9 mouse cellular contexts compared by ENCODE assay signal in the genomic region with DNA sequence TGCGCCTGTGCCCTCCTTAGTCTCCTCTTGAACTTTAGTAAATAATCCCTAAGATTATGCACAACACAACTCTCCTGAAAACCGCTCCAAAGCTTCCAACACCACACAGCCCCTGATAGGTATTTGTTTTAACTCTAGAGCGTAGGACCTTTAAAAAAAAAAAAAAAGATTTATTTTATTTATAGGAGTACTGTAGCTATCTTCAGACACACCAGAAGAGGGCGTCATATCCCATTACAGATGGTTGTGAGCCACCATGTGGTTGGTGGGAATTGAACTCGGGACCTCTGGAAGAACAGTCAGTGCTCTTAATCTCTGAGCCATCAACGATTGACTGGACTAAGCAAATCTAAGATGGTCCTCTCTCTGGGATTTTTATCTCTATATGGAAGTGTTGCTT. TPM values are rescaled to one million over a fixed set of nuclear protein-coding genes. Genes with fewer than 3 reads are reported as not detected.
A peak's percentile ranks its signal among the peaks of the same experiment; 100 is the strongest.
DNase-seq lines count a peak whose midpoint lies in the region; ATAC-seq and TF ChIP-seq lines count a peak whose summit lies in the region.
"Had no signal": no experiment of that assay in that cellular context is flagged by ENCODE, and none has a peak within 500 bp of the region (broad histone marks: within the 10 kb centered on the region; RNA-seq: fewer than 3 reads in every experiment).

No protein-coding gene starts in this region.

- peak overlapping the region; percentile 64 for H3K4me2 ChIP-seq in heart, embryonic 15.5 days
- H3K4me2 ChIP-seq in hindbrain, embryonic 15.5 days: peak overlapping the region; percentile 56
- H3K4me2 ChIP-seq in midbrain, embryonic 13.5 days (replicated peaks): peak overlapping the region; percentile 53

- H3K9me3 ChIP-seq in heart, embryonic 15.5 days (replicated peaks): no peaks in the 10 kb centered on the region
- no peaks in the 10 kb centered on the region for H3K9me3 ChIP-seq in hindbrain, embryonic 15.5 days
- no peaks in the 10 kb centered on the region for H3K9me3 ChIP-seq in midbrain, embryonic 13.5 days

- intact Hi-C loops in heart, postnatal 10 days (cut with DNase I): no loop called here

- ATAC-seq in heart, embryonic 15.5 days (replicated peaks; ENCODE audit: insufficient number of reproducible peaks, insufficient read depth, low FRiP score, low read depth): no peak
- no peak for ATAC-seq in hindbrain, embryonic 15.5 days (ENCODE audit: low FRiP score, low read depth)
- ATAC-seq in midbrain, embryonic 13.5 days: peak; percentile 16; the same call in 1 of the 2 replicates

- H3K9ac ChIP-seq in heart, embryonic 15.5 days: no peak overlapping the region
- H3K9ac ChIP-seq in hindbrain, embryonic 15.5 days: peak overlapping the region; percentile 77; the same call in 1 of the 2 replicates
- no peak overlapping the region for H3K9ac ChIP-seq in midbrain, embryonic 13.5 days (replicated peaks)

- 0 out of 2 replicates have a peak, but pooled peaks cover 5% of the 10 kb centered on the region for H3K4me1 ChIP-seq in heart, embryonic 15.5 days (replicated peaks)
- H3K4me1 ChIP-seq in bone marrow macrophage, adult 2 months (ENCODE audit: control insufficient read depth, insufficient read depth, low read length): no peaks in the 10 kb centered on the region
- peaks cover 15% of the 10 kb centered on the region for H3K4me1 ChIP-seq in hindbrain, embryonic 15.5 days (replicated peaks)
- peaks cover 8% of the 10 kb centered on the region; the same call in 1 of the 2 replicates for H3K4me1 ChIP-seq in midbrain, embryonic 13.5 days (replicated peaks)

- H3K27me3 ChIP-seq in heart, embryonic 15.5 days: no peaks in the 10 kb centered on the region
- no peaks in the 10 kb centered on the region for H3K27me3 ChIP-seq in hindbrain, embryonic 15.5 days
- no peaks in the 10 kb centered on the region for H3K27me3 ChIP-seq in midbrain, embryonic 13.5 days

- no peaks in the 10 kb centered on the region for H3K36me3 ChIP-seq in heart, embryonic 15.5 days
- no peaks in the 10 kb centered on the region for H3K36me3 ChIP-seq in hindbrain, embryonic 15.5 days
- no peaks in the 10 kb centered on the region for H3K36me3 ChIP-seq in midbrain, embryonic 13.5 days

- no peak for TF ChIP-seq POLR2A in bone marrow macrophage, adult 2 months (IDR thresholded peaks at IDR 0.05; ENCODE audit: borderline replicate concordance, low read depth, low read length)

- TF ChIP-seq CTCF in bone marrow macrophage, adult 2 months (IDR thresholded peaks at IDR 0.05; ENCODE audit: low read depth, low read length): no peak

- 61% methylated on average over 6 of the region's 6 CpGs for WGBS in heart, embryonic 15.5 days
- WGBS in hindbrain, embryonic 15.5 days: 68% methylated on average over 6 of the region's 6 CpGs
- WGBS in midbrain, embryonic 13.5 days: 74% methylated on average over 6 of the region's 6 CpGs

- H3K4me3 ChIP-seq in heart, embryonic 15.5 days: peak overlapping the region; percentile 57
- peak overlapping the region; percentile 86 for H3K4me3 ChIP-seq in bone marrow macrophage, adult 2 months (ENCODE audit: insufficient read depth, low read length)
- peak overlapping the region; percentile 89 for H3K4me3 ChIP-seq in hindbrain, embryonic 15.5 days
- H3K4me3 ChIP-seq in midbrain, embryonic 13.5 days (replicated peaks): peak overlapping the region; percentile 62

- DNase-seq in heart, postnatal 10 days: no peak
- DNase-seq in cerebellum, adult 8-10 months: no peak
- no peak for DNase-seq in kidney, adult 9 months
- no peak for DNase-seq in embryo, embryonic 10 days (ENCODE audit: low spot score)
- DNase-seq: gastrocnemius, postnatal 36 days had no signal

- no peak overlapping the region for H3K27ac ChIP-seq in heart, embryonic 15.5 days
- H3K27ac ChIP-seq in bone marrow macrophage, adult 2 months (ENCODE audit: insufficient read depth, low read depth, low read length): no peak overlapping the region
- no peak overlapping the region for H3K27ac ChIP-seq in hindbrain, embryonic 15.5 days (replicated peaks)
- H3K27ac ChIP-seq in midbrain, embryonic 13.5 days: no peak overlapping the region

RNA-seq across cellular contexts. Expression of gene Zfp72, which starts 0.9 kb away (rescaled TPM):
- 3.8 and 4.8 TPM in 2 replicates for polyA plus RNA-seq in heart, embryonic 15.5 days (2015; fragmentation: Nextera tagmentation; extraction: Ambion mirVana)
- total RNA-seq in heart, postnatal 10 days (2021): 1 to 10 TPM; 2.8 to 3.7 TPM
- 1.6 and 1.9 TPM in 2 replicates for polyA plus RNA-seq in bone marrow macrophage, adult 2 months (2012; ENCODE audit: insufficient read depth, insufficient read length, missing spikeins)
- polyA plus RNA-seq in hindbrain, embryonic 15.5 days (2015; fragmentation: Nextera tagmentation; extraction: Ambion mirVana): 7.0 and 7.9 TPM in 2 replicates
- polyA plus RNA-seq in midbrain, embryonic 13.5 days (2015; fragmentation: Nextera tagmentation; extraction: Ambion mirVana): 4.2 and 6.2 TPM in 2 replicates

RNA-seq across cellular contexts. Expression of gene Ftl1-ps1, which starts 9.8 kb away (rescaled TPM):
- 57.7 and 65.8 TPM in 2 replicates for polyA plus RNA-seq in heart, embryonic 15.5 days (2015; fragmentation: Nextera tagmentation; extraction: Ambion mirVana)
- 100 to 1,000 TPM; 272 to 274 TPM for total RNA-seq in heart, postnatal 10 days (2021)
- polyA plus RNA-seq in bone marrow macrophage, adult 2 months (2012; ENCODE audit: insufficient read depth, insufficient read length, missing spikeins): 1,981 and 2,080 TPM in 2 replicates
- 86.7 and 108 TPM in 2 replicates for polyA plus RNA-seq in hindbrain, embryonic 15.5 days (2015; fragmentation: Nextera tagmentation; extraction: Ambion mirVana)
- 97.5 and 136 TPM in 2 replicates for polyA plus RNA-seq in midbrain, embryonic 13.5 days (2015; fragmentation: Nextera tagmentation; extraction: Ambion mirVana)

RNA-seq across cellular contexts. Expression of gene Lrrc14b, which starts 25.9 kb away (rescaled TPM):
- polyA plus RNA-seq in heart, embryonic 15.5 days (2015; fragmentation: Nextera tagmentation; extraction: Ambion mirVana): 8.4 and 10.2 TPM in 2 replicates
- 10 to 100 TPM; 41.9 to 49.7 TPM for total RNA-seq in heart, postnatal 10 days (2021)
- 0.66 and 0.68 TPM in 2 replicates for polyA plus RNA-seq in bone marrow macrophage, adult 2 months (2012; ENCODE audit: insufficient read depth, insufficient read length, missing spikeins)
- polyA plus RNA-seq in hindbrain, embryonic 15.5 days (2015; fragmentation: Nextera tagmentation; extraction: Ambion mirVana): not detected in 2 replicates
- polyA plus RNA-seq in midbrain, embryonic 13.5 days (2015; fragmentation: Nextera tagmentation; extraction: Ambion mirVana): not detected in 2 replicates

RNA-seq across cellular contexts. Expression of gene Ccdc127, which starts 39.6 kb away (rescaled TPM):
- 43.9 and 51.2 TPM in 2 replicates for polyA plus RNA-seq in heart, embryonic 15.5 days (2015; fragmentation: Nextera tagmentation; extraction: Ambion mirVana)
- 10 to 100 TPM; 47.4 to 51.8 TPM for total RNA-seq in heart, postnatal 10 days (2021)
- 23.1 and 27.3 TPM in 2 replicates for polyA plus RNA-seq in bone marrow macrophage, adult 2 months (2012; ENCODE audit: insufficient read depth, insufficient read length, missing spikeins)
- 42.5 and 45.9 TPM in 2 replicates for polyA plus RNA-seq in hindbrain, embryonic 15.5 days (2015; fragmentation: Nextera tagmentation; extraction: Ambion mirVana)
- 47.3 and 51.6 TPM in 2 replicates for polyA plus RNA-seq in midbrain, embryonic 13.5 days (2015; fragmentation: Nextera tagmentation; extraction: Ambion mirVana)

RNA-seq across cellular contexts. Expression of gene Sdha, which starts 39.6 kb away (rescaled TPM):
- 551 and 562 TPM in 2 replicates for polyA plus RNA-seq in heart, embryonic 15.5 days (2015; fragmentation: Nextera tagmentation; extraction: Ambion mirVana)
- total RNA-seq in heart, postnatal 10 days (2021): 1,000 to 10,000 TPM; 1,198 to 1,226 TPM
- polyA plus RNA-seq in bone marrow macrophage, adult 2 months (2012; ENCODE audit: insufficient read depth, insufficient read length, missing spikeins): 141 and 167 TPM in 2 replicates
- 231 and 234 TPM in 2 replicates for polyA plus RNA-seq in hindbrain, embryonic 15.5 days (2015; fragmentation: Nextera tagmentation; extraction: Ambion mirVana)
- 219 and 222 TPM in 2 replicates for polyA plus RNA-seq in midbrain, embryonic 13.5 days (2015; fragmentation: Nextera tagmentation; extraction: Ambion mirVana)

Comparison
In these comparisons a context has a peak if more than half of its experiments do, and no peak if none do; other contexts are left out.
1. RNA of gene Ftl1-ps1, which starts 9.8 kb away (polyA plus RNA-seq): 1,981 to 2,080 TPM in bone marrow macrophage, adult 2 months; 97.5 to 136 TPM in midbrain, embryonic 13.5 days, 86.7 to 108 TPM in hindbrain, embryonic 15.5 days and 57.7 to 65.8 TPM in heart, embryonic 15.5 days; every median in the first group is over 10 times any median in the second.
2. Peak in every context shown above with its lines, with median percentiles within 50 percentile points of each other: H3K4me2 ChIP-seq and H3K4me3 ChIP-seq.